8 mouse cellular contexts compared by ENCODE assay signal in genomic region chr7:16053105-16053504, GRCm38 (mm10). TPM values are rescaled to one million over a fixed set of nuclear protein-coding genes. Genes with fewer than 3 reads are reported as not detected.
DNase-seq lines count a peak whose midpoint lies in the region; ATAC-seq lines count a peak whose summit lies in the region.

No protein-coding gene starts in this region.

- no peak for DNase-seq in neural tube, embryonic 11.5 days (ENCODE audit: low spot score)
- no peak for DNase-seq in neural tube, embryonic 10.5 days (ENCODE audit: extremely low spot score, low spot score)
- DNase-seq in liver, embryonic 13.5 days: peak; percentile 27
- DNase-seq in layer of hippocampus, adult 9-10 months (ENCODE audit: low spot score): no peak
- DNase-seq in adrenal gland, postnatal 10 days: no peak
- DNase-seq in ovary, postnatal 36 days (ENCODE audit: low spot score): no peak

- H3K36me3 ChIP-seq in neural tube, embryonic 11.5 days (ENCODE audit: control insufficient read depth, insufficient read depth, low read length): no peaks in the 10 kb centered on the region
- no peaks in the 10 kb centered on the region for H3K36me3 ChIP-seq in forebrain, embryonic 12.5 days (replicated peaks)
- no peaks in the 10 kb centered on the region for H3K36me3 ChIP-seq in liver, embryonic 13.5 days
- H3K36me3 ChIP-seq in stomach, embryonic 15.5 days: no peaks in the 10 kb centered on the region

- no peak overlapping the region for H3K27ac ChIP-seq in neural tube, embryonic 11.5 days (ENCODE audit: low read depth, low read length)
- H3K27ac ChIP-seq in forebrain, embryonic 12.5 days: 0 out of 2 replicates have a peak overlapping the region, but pooled peaks have one; percentile 83
- peak overlapping the region; percentile 83 for H3K27ac ChIP-seq in liver, embryonic 13.5 days
- H3K27ac ChIP-seq in stomach, embryonic 15.5 days: peak overlapping the region; percentile 57; the same call in 1 of the 2 replicates

- H3K9ac ChIP-seq in neural tube, embryonic 11.5 days (ENCODE audit: low read length): no peak overlapping the region
- H3K9ac ChIP-seq in forebrain, embryonic 12.5 days: no peak overlapping the region
- H3K9ac ChIP-seq in liver, embryonic 13.5 days: peak overlapping the region; percentile 33; the same call in 1 of the 2 replicates
- no peak overlapping the region for H3K9ac ChIP-seq in stomach, embryonic 15.5 days

- H3K4me3 ChIP-seq in neural tube, embryonic 11.5 days (ENCODE audit: low read depth, low read length): no peak overlapping the region; the same call in 1 of the 2 replicates
- H3K4me3 ChIP-seq in forebrain, embryonic 12.5 days (replicated peaks): peak overlapping the region; percentile 46
- H3K4me3 ChIP-seq in liver, embryonic 13.5 days (replicated peaks): peak overlapping the region; percentile 71
- peak overlapping the region; percentile 63 for H3K4me3 ChIP-seq in stomach, embryonic 15.5 days (replicated peaks)

- no peak for ATAC-seq in neural tube, embryonic 11.5 days (ENCODE audit: insufficient read depth, low FRiP score, low TSS enrichment)
- no peak for ATAC-seq in forebrain, embryonic 12.5 days (ENCODE audit: low FRiP score)
- ATAC-seq in liver, embryonic 13.5 days (ENCODE audit: low read depth): no peak
- ATAC-seq in stomach, embryonic 15.5 days (ENCODE audit: insufficient read depth, low FRiP score, low read depth): no peak

- H3K4me2 ChIP-seq in neural tube, embryonic 11.5 days (ENCODE audit: low read depth): peak overlapping the region; percentile 79
- peak overlapping the region; percentile 63 for H3K4me2 ChIP-seq in forebrain, embryonic 12.5 days
- H3K4me2 ChIP-seq in liver, embryonic 13.5 days: peak overlapping the region; percentile 97
- H3K4me2 ChIP-seq in stomach, embryonic 15.5 days: peak overlapping the region; percentile 86

- peaks cover 17% of the 10 kb centered on the region; the same call in 1 of the 2 replicates for H3K4me1 ChIP-seq in neural tube, embryonic 11.5 days (ENCODE audit: control insufficient read depth, insufficient read depth, low read length)
- H3K4me1 ChIP-seq in forebrain, embryonic 12.5 days: peaks cover 24% of the 10 kb centered on the region
- peaks cover 48% of the 10 kb centered on the region for H3K4me1 ChIP-seq in liver, embryonic 13.5 days (replicated peaks)
- peaks cover 20% of the 10 kb centered on the region for H3K4me1 ChIP-seq in stomach, embryonic 15.5 days

- H3K27me3 ChIP-seq in neural tube, embryonic 11.5 days (ENCODE audit: control insufficient read depth, insufficient read depth, low read length): no peaks in the 10 kb centered on the region
- 0 out of 2 replicates have a peak, but pooled peaks cover 5% of the 10 kb centered on the region for H3K27me3 ChIP-seq in forebrain, embryonic 12.5 days
- peaks cover 1% of the 10 kb centered on the region; the same call in 1 of the 2 replicates for H3K27me3 ChIP-seq in liver, embryonic 13.5 days
- no peaks in the 10 kb centered on the region for H3K27me3 ChIP-seq in stomach, embryonic 15.5 days (replicated peaks)

- 15% methylated on average over 6 of the region's 6 CpGs for WGBS in neural tube, embryonic 11.5 days
- 18% methylated on average over 6 of the region's 6 CpGs for WGBS in forebrain, embryonic 12.5 days
- 2% methylated on average over 6 of the region's 6 CpGs for WGBS in liver, embryonic 13.5 days (ENCODE audit: insufficient replicate concordance)
- 9% methylated on average over 6 of the region's 6 CpGs for WGBS in stomach, embryonic 15.5 days

- no peaks in the 10 kb centered on the region for H3K9me3 ChIP-seq in neural tube, embryonic 11.5 days (ENCODE audit: control insufficient read depth, low read length)
- no peaks in the 10 kb centered on the region for H3K9me3 ChIP-seq in forebrain, embryonic 12.5 days
- no peaks in the 10 kb centered on the region for H3K9me3 ChIP-seq in liver, embryonic 13.5 days (replicated peaks)
- no peaks in the 10 kb centered on the region for H3K9me3 ChIP-seq in stomach, embryonic 15.5 days

RNA-seq across cellular contexts. Expression of gene Bicra, which starts 5.4 kb away (rescaled TPM):
- polyA plus RNA-seq in neural tube, embryonic 11.5 days (2014; fragmentation: Nextera tagmentation; extraction: Ambion mirVana): 7.5 and 8.7 TPM in 2 replicates
- 9.1 and 9.5 TPM in 2 replicates for polyA plus RNA-seq in forebrain, embryonic 12.5 days (2016; fragmentation: Nextera tagmentation; extraction: Ambion mirVana)
- polyA plus RNA-seq in liver, embryonic 13.5 days (2015; fragmentation: Nextera tagmentation; extraction: Ambion mirVana): 1.4 TPM in 2 replicates
- 5.8 and 7.2 TPM in 2 replicates for polyA plus RNA-seq in stomach, embryonic 15.5 days (2015; fragmentation: Nextera tagmentation; extraction: Ambion mirVana)
- 10 to 100 TPM in 1 of 2 experiments, 1 to 10 TPM in 1; 8.5 to 11.0 TPM for total RNA-seq in adrenal gland, postnatal 10 days (2021)

RNA-seq across cellular contexts. Expression of gene Zfp541, which starts 8.5 kb away (rescaled TPM):
- polyA plus RNA-seq in neural tube, embryonic 11.5 days (2014; fragmentation: Nextera tagmentation; extraction: Ambion mirVana): 0.08 TPM in 1 of 2 replicates, not detected in the other
- not detected in 2 replicates for polyA plus RNA-seq in forebrain, embryonic 12.5 days (2016; fragmentation: Nextera tagmentation; extraction: Ambion mirVana)
- polyA plus RNA-seq in liver, embryonic 13.5 days (2015; fragmentation: Nextera tagmentation; extraction: Ambion mirVana): 0.02 TPM in 1 of 2 replicates, not detected in the other
- 0.04 and 0.10 TPM in 2 replicates for polyA plus RNA-seq in stomach, embryonic 15.5 days (2015; fragmentation: Nextera tagmentation; extraction: Ambion mirVana)
- under 1 TPM; 0.09 TPM for total RNA-seq in adrenal gland, postnatal 10 days (2021)

RNA-seq across cellular contexts. Expression of gene Napa, which starts 45.2 kb away (rescaled TPM):
- polyA plus RNA-seq in neural tube, embryonic 11.5 days (2014; fragmentation: Nextera tagmentation; extraction: Ambion mirVana): 175 and 184 TPM in 2 replicates
- 150 and 156 TPM in 2 replicates for polyA plus RNA-seq in forebrain, embryonic 12.5 days (2016; fragmentation: Nextera tagmentation; extraction: Ambion mirVana)
- polyA plus RNA-seq in liver, embryonic 13.5 days (2015; fragmentation: Nextera tagmentation; extraction: Ambion mirVana): 159 and 165 TPM in 2 replicates
- 175 and 176 TPM in 2 replicates for polyA plus RNA-seq in stomach, embryonic 15.5 days (2015; fragmentation: Nextera tagmentation; extraction: Ambion mirVana)
- 100 to 1,000 TPM; 106 to 109 TPM for total RNA-seq in adrenal gland, postnatal 10 days (2021)
